Mouse (Mus musculus) frontal cortex, postnatal 25 days (tissue): ENCODE data around the gene Casz1.

Source experiments
- DNase-seq, 2 experiments: peaks; one replicate each; pipeline ENCODE4 v3.0.0; 2022; ENCODE audit warnings: low spot score in 2 of 2

Gene Casz1

DNA sequence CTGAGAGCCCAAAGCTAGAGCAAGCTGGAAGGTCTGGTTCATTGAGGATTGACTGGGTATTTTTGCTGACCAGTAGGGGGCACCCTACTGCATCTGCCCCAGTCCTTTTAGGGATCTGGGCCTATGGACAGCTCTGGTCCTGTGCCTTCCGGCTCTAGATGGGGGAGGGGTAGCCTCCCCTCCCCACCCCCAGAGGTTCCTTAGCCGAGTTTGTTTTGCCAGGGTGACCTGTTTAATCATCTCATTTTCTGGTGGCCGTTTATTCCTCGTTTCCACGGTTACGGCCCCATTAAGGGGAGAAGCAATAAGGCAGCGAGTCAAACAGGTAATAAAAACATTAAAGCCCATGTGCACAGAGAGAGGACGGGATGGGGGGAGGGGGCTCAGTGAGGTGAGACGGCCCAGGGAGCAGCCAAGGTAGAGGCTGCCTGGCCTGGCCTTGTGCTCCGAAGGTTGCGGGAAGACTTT is 104.0 kb downstream of the Casz1 start:
- no peak for DNase-seq

DNA sequence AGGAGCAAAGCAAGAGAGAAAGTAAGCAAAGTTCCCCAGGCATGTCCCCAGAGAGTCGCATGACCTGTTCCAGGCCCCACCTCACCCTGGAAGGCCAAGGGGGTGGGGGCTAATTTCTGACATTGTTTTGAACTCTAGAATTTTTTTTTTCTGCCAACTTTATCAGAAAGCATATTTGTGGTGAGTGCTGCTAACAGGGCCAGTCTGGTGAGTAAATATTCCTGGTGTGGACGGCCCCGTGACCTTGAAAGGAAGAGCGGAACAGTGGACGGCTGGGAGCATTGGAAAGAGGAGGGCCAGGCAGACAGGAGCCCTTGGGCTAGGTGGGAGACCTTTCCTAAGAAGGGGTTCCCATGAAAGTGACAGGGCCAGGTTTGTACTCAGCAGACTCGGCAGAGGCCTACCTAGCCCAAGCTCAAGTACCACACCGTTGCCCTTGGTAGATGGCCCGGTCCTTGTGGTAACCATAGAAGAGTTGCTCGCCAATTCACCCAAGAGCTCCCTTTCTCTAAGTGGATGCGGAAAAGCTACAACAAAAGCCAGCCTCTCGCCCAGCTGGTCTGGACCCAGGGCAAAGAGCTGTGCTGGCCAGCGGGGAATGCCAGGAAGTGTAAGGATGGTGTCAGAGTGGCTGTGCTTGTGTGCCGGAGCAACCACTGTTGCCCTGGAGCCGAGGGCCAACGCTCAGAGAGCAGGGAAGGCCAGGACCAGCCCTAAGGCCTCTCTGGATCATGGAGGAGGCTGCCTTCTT is 104.7 kb downstream of the Casz1 start:
- no peak for DNase-seq

DNA sequence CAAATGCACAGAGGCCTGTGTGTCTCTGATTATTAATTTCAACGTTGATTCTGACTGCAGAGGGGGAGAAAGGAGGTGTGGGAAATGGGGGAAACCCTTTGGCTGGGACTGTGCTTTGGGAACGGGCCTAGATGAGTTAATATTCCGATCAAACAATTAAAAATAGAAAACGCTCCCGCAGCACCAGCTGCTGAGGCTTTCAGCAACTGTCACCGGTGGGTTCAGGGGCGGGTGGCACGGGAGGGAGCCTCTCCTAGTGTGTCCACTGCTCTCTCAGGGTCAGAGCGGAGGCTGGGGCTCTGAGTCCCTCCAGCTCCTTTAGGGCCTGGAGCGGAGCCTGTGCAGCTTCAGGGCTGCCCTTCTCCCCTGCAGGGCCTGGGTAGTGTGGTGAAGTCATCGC is 105.3 kb downstream of the Casz1 start:
- DNase-seq = no peak

DNA sequence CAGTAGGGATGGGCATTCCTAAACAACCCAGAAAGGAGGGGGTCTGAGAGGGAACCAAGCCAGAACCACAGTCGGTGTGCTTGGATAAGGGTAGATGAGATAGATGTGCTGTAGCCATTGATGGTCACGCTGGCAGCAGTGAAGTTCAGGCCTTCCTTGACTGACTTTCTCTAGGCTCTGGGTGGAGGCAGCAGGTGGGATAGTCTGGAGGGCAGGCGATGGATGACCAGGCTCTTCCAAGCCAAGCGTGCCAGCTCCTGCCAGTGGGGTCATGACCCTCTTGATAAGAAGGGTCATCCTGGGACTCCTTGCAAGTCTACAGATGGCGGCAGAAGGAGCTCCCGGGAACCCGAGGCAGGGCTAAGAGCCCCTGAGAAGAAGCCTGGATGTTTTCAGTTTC is 107.9 kb downstream of the Casz1 start:
- no peak for DNase-seq

DNA sequence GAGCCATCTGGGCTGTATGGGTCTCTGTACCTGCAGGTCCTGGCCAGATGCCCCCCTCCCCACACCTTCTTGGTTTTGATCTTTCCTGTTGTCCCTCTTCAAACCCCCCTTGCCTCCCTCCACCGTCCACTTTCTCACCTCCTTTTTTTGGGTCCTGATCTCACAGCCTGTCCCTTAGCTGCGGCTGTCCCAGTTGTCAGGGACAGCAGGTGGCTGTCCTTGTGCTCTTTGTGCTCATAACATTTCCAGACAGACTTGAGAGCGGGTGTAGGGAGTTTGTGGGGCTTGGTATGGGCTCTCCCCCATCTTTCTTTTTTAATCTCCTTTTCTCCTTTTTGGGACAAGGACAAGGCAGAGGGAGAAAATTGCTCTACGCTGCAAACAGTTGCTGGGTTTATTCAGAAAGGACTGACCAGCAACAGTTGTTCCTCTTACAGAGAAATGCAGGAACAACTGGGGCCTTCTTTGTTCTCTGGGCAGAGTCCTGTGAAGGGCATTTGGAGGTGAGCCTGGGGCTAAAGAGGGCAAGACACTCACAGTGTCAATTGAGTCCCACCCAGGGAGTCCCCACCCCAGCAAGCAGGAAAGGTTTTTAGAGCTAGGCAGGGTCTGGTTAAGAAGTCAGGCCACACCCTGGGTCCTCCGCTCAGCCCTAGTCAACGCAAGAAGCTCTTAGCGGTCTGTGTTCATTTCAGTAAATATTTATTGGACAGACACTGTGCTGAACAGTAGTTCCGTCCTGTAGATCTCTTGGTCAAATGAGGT is 108.8 kb downstream of the Casz1 start:
- no peak for DNase-seq

DNA sequence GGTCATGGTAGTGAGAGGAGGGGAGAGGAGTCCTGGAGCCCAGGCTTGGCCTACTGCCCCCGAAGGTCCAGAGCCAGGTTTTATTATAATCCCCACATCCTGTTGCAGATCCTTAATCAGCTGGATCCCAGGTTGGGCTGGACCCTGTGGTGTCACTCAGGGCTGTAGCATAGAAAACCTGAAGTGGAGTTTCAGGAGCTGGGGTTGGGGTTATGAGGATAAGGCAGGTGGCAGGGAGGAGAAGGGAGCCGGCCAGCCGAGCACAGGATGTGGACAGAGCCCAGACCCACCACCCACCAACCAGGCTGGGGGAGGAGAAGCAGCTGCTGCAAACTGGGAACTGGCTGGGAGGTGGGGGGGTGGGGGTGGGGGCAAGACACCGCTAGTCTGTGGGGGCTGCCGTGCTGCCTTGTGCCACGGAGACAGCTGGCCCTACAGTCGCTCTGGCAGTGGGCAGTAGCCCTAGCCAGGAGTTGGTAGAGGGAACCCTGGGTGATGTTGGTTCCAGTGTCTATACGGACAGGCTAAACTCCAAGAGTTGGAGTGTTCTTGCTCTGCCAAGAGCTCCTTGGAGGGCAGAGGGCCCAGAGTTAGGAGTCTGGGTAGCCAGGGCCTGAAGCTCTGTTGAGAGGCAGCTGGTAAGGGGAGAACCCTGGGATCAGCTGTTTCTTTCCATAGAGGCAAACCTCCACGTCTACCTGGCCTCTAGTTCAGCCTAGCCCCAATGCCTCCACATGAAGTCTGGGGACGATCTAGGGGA is 110.8 kb downstream of the Casz1 start:
- DNase-seq = no peak

DNA sequence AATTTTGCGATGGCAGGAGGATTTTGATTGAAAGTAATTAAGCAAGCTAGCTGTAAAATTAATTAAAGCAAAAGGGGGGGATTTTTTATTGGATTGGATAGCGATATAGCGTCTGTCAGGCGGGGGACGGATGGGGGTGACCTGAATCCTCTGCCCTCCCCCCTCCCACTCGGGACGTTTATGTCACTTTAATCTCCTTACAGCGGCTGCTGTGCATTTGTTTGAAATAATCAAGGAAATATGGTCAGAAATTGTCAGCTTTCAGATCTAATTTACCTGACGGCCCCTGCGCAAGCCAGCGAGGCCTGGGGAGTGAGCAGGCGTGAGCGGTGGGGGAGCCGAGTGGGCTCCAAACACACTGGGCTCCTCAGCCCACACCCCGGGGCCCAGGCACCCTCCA is 111.6 kb downstream of the Casz1 start:
- DNase-seq = no peak

DNA sequence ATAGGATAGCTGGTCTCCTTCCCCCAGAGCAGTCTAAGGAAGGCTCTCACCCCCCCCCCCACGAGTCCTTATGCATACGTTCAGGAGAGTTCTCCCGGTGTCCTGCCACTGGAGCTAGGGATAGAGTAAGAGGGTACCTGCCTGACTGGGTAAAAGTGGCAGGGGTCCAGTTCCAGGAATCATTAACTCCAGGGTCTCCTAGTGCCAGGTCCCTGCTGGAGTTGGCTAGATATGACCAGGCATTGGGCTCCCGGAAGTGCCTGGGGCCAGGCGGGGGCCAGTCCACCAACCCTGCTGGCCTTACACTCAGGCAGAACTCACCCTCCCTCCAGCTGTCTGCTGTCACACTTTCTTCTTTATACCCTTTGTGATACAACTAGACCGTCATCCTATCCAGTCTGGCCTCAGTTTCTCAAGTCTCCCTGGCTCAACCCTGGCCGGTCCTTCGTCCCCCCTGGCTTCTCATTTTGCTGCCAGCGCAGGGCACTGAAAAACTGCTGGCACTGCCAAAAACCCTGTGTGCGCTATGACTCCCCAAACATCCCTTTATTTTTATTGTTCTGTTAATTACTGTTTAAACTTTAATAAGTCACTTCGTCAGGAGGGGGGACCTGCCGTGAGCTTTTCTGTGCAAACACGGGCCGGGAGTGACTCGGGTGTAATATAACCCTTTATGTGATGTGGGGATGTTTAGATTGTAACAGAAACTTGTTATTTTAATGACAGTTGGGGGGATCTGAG is 114.6 kb downstream of the Casz1 start:
- DNase-seq = no peak

DNA sequence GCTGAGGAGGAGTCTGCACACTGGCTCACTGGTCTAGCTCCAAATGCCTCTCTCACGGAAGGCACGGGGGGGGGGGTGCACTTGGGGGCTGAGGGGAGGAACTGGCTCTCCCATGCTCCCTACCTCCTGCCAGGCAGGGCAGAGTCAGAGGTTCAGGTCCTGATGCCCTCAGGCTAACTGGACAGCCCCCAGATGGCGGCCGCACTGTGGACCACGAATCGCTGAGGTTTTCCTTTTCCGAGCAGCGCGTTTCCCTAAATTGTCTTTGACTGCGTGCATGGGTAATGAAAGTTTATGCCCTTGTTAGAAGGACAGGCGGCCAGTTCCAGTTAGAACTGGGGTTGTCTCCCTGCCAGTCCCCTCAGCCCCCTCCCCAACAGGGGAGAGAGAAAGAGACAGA is 116.4 kb downstream of the Casz1 start:
- no peak for DNase-seq

DNA sequence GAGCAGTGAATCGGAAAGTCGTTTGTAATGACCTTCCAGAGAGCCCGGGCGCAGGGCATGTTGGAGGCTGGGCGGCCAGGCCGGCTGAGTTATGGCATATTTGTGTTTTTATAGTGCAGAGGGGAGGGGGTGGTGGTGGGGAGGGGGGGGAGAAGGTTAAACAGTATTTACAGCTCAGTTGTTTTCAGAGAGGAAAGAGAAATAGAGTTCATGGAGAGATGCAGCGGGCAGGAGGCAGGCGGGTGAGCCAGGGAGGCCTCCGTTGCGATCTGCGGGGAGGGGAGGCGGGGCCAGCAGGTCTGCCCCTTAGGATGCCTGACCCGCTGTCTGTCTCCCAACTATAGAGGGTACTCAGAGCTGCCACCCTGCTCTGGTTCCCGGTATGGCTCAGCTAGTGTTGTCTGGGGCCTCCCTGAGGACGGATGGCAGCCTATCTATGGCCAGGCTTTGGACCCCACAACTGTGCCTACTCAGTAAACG is 118.0 kb downstream of the Casz1 start:
- no peak for DNase-seq

DNA sequence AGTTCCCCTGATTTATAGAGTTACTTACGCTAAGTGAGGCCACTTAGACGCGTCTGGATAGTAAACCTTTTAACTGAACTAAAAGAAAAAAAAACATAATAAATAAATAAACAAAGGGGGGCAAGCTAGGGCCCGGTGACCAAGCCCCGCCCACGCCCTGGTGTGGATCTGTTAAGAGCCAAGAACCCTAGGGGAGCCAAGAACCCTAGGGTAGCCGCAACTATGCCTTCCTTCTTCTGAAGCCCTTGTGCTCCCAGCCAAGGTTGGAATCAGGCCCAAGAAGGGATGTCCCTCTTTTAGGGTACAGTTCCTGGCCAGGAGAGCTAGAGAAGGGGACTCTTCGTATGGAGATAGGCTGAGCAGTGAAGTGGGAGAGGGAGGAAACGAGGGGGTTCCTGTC is 119.2 kb downstream of the Casz1 start:
- no peak for DNase-seq

DNA sequence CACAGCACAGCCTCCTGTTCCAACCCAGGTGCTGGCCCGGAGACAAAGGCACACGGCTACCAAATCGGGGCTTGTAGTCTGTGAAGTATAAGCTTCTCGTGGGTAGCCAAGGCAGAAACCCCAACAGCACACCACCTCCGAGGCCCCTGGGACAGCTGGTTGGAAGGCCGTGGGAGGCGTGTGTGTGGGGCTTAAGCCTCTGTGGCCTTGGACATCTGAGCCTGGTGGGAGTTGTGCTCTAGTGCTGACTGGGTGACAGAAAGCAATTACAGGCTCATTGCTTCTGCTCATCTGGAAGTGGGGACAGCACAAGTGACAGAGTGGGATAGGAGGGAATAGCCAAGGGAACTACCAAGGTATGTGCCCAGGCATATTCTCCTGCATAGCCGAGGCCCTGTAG is 119.7 kb downstream of the Casz1 start:
- no peak for DNase-seq

DNA sequence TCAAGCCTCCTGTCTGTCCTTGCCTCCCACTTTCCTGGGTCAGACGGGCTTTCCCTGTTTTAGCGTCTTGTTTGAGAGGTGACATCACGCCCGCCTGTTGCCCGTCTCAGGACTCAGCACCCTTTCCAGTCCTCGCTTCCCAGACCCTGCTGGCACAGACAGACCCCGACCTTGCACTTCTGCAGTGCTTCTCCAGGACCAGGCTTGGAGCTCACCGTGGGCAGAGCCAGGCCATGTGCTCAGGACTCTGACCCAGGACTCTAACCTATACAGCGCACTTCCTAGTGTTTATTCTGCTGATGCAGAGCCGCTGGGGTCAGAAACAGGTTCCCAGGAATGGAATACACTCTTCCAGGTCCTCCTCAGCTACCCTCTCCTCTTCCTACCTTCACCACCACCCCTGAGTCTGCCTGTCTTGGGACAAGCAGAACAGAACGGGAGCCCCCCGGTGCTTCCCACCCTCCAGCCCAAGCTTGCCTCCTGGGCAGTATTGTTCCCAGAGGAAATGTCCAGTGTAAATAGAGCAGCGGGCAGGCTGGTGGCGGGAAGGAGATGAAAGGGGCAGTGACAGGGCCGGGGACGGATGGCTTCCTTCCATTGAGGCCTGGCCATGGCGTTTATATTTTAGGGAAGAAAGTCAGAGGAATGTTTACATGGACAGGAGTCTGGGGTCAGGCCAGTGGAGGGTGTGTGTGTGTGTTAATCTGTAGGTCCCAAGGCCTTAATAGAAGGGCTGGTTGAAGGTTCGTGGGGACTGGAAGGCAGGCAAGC is 121.5 kb downstream of the Casz1 start:
- no peak for DNase-seq

DNA sequence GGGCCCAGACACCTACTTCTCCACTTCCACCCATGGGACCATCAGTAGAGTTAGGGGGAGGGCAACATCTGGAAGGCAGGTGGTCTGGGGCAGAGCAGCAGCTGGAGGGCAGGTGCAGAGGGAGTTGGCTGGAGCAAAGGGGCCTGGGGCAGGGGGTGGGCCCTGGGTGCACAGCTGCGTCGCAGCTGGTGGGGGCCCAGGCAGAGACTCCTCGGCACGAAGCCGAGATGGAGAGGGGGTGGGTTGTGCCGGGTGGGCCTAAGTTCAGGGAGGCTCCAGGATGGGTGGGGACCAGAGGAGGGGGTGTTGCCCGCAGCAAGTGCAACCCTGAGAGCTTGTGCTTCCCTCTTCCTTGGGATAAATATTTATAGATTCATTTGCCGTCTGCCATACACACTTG is 122.2 kb downstream of the Casz1 start:
- no peak for DNase-seq

DNA sequence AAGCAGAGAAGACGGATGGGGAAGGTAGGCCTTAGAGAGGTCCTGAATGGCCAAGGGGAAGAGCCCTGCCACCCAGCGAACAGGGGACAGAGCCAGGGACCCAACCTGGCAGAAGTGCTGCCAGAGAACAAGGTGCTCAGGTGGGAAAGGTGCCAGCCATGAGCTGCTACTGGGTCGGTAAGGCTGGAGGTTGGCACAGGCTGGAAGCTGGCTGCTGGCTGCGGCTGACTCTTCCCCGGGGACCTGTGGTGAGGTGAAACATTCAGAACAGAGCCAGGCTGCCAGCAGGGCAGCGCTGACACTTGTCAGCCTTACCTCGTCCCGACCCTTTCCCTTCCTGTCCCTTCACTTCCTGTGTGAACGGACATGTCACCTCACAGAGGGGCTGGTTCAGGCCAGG is 124.1 kb downstream of the Casz1 start:
- DNase-seq = no peak

DNA sequence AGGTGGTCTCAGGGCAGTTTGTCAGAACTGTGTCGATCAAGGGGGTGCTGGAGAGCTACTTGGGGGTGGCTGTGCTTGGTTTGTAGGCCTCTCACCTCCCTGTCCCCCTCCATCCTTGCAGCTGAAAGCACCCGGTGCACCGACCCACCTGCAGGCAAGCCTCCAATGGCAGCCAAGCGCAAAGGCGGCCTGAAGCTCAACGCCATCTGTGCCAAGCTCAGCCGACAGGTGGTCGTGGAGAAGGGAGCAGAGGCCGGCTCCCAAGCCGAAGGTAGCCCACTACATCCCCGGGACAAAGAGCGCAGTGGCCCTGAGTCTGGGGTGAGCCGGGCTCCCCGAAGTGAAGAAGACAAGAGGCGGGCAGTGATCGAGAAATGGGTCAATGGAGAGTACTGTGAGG is 124.6 kb downstream of the Casz1 start:
- no peak for DNase-seq

DNA sequence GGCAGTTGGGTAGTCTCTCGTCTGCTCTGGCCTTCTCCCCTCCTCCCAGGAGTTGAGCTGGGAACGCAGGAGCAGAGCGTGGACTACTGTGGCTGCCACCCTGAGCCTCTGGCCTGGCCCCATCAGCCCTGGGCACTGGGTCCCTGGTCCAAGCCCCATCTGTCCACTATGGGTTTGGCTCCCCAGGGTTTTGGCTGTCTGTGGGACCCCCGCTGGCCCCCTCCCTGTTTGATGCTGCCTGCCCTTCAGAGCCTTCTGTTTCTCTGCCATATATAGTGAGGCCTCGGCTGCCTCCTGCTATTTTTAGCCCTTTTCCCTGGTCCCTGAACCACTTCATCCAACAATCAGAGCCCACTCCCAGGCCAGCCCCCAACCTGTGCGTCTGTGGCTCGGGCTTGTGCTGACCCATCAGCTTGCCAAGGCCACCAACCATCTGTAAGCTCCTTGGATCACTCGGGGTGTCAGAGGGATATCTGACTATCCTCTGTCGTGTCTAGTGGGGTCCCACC is 126.5 kb downstream of the Casz1 start:
- DNase-seq = no peak

DNA sequence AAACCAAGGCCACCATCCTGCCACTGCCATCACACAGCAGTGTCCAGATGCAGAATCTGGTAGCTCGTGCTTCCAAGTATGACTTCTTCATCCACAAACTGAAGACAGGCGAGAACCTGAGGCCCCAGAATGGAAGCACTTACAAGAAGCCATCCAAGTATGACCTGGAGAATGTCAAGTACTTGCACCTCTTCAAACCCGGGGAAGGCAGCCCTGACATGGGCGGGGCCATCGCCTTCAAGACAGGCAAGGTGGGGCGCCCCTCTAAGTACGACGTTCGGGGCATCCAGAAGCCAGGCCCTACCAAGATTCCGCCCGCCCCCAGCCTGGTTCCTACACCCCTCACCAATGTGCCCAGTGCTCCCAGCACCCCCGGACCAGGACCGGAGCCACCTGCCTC is 128.9 kb downstream of the Casz1 start:
- no peak for DNase-seq

DNA sequence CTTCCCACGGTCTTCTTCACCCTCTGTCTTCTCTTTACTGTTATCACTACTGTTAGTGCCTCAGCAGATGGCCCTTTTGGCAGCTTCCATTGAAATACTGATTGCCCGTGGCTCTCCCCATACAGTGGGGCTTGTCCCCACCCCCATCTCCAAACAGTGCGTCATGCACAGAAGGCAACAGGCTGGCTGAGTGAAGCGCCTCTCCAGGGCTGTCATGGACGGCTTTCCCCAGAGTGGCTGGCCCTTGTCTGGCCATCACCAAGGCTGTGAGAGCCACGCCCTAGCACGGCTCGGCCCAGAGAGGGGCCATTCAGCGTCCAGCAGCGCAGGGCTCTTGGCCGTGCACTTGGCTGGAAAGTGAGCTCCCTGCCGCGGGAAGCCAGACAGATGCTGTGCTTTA is 131.0 kb downstream of the Casz1 start:
- no peak for DNase-seq

DNA sequence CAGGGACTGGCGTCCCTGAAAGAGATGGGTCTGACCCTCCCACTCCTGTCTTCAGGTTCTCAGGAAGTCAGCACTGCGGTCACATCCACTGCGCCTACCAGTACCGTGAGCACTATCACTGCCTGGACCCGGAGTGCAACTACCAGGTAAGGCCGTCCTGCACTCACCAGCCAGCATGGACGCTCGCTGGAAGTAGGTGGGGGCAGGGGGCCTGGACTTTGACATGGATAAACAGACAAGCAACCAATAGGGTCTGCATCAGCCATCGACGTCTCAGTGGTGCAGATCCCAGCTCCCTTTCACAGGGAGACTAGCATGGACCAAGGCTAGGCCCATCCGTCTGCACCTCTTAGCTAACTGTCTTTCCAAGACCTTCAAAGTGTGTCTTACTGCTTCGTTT is 131.9 kb downstream of the Casz1 start:
- no peak for DNase-seq

DNA sequence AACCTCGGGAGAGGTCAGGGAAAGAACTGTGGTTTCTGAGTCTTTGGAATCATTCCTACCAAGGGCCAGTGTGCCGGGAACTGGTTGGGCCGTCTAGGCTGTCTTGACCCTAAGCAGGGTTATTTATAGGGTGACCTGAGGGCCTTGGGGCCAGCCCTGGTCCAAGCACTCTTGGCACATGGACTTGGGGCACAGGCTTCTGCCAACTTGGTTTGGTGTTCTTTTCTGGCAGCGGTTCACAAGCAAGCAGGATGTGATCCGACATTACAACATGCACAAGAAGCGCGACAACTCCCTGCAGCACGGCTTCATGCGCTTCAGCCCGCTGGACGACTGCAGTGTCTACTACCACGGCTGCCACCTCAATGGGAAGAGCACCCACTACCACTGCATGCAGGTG is 132.5 kb downstream of the Casz1 start:
- DNase-seq = no peak
